Mouse (Mus musculus) lung, postnatal 0 days (tissue): Measurements from ENCODE around the gene Rftn1. TPM values are rescaled to one million over a fixed set of nuclear protein-coding genes. Genes with fewer than 3 reads are reported as not detected.

ENCODE experiments used
- ATAC-seq: fragments of 200-750 bp; cut with Nextera tagmentation; 2 replicates; pipeline ENCODE4 v1.8.0; 2017; ENCODE audit warnings: moderate library complexity
- DNase-seq: peaks from one replicate; pipeline ENCODE4 v3.0.0-alpha.2; 2016; ENCODE audit warnings: low spot score
- H3K27ac ChIP-seq: fragments of 300-500 bp; sonication (generic); 2 replicates; pipeline ENCODE4 v1.5.1; 2014; ENCODE audit warnings: antibody characterized with exemption, mild to moderate bottlenecking, low read length, mixed read lengths
- H3K27me3 ChIP-seq: fragments of 300-500 bp; sonication (generic); replicated peaks from 2 replicates; pipeline ENCODE4 v1.6.1; 2014; ENCODE audit warnings: low read length, mixed read lengths; ENCODE audit not compliant: insufficient read depth
- H3K36me3 ChIP-seq: fragments of 300-500 bp; sonication (generic); 2 replicates; pipeline ENCODE4 v1.6.1; 2014; ENCODE audit warnings: low read length, mixed read lengths; ENCODE audit not compliant: insufficient read depth
- H3K4me1 ChIP-seq: fragments of 300-500 bp; sonication (generic); 2 replicates; pipeline ENCODE4 v1.6.1; 2014; ENCODE audit warnings: antibody characterized with exemption, low read depth, low read length, mixed read lengths; ENCODE audit not compliant: insufficient read depth
- H3K4me2 ChIP-seq: fragments of 300-500 bp; sonication (generic); replicated peaks from 2 replicates; pipeline ENCODE4 v1.6.1; 2014; ENCODE audit warnings: low read depth, mild to moderate bottlenecking, low read length, moderate library complexity, mixed read lengths
- H3K4me3 ChIP-seq: fragments of 300-500 bp; sonication (generic); 2 replicates; pipeline ENCODE4 v1.5.1; 2014; ENCODE audit warnings: low read depth, low read length
- H3K9ac ChIP-seq: fragments of 300-500 bp; sonication (generic); replicated peaks from 2 replicates; pipeline ENCODE4 v1.6.1; 2014; ENCODE audit warnings: low read depth, mild to moderate bottlenecking
- H3K9me3 ChIP-seq: fragments of 300-500 bp; sonication (generic); 2 replicates; pipeline ENCODE4 v1.6.1; 2016; ENCODE audit warnings: low read length, mixed read lengths
- CTCF ChIP-seq: IDR thresholded peaks from 2 replicates; pipeline ENCODE4 v1.5.1; 2016; ENCODE audit warnings: antibody characterized with exemption, mild to moderate bottlenecking
- EP300 ChIP-seq: IDR thresholded peaks from 2 replicates; pipeline ENCODE4 v1.6.1; 2016; ENCODE audit warnings: antibody characterized with exemption, mild to moderate bottlenecking, control low read depth
- WGBS: fragments of 180-500 bp; shearing (Covaris S2); extraction: QIAGEN DNeasy Blood & Tissue Kit; methylation state at CpG from one replicate; pipeline ENCODE4 v1.1.7; 2014; 5-methylcytosine and 5-hydroxymethylcytosine counted together
- polyA plus RNA-seq: library from polyadenylated mRNA; unstranded; fragments of >200 nt; fragmentation: Nextera tagmentation; extraction: Ambion mirVana; gene quantifications from 2 replicates; pipeline ENCODE4 v1.2.1, GENCODE M21; 2015

The Rftn1 gene
- polyA plus RNA-seq, 1 experiment from 2014 or later = 18.2 TPM

GRCm38 (mm10) chr17:50104131-50104530, 86.3 kb downstream of the Rftn1 start:
- no peaks in the 10 kb centered on the region for H3K4me1 ChIP-seq
- no peak overlapping the region for H3K27ac ChIP-seq
- DNase-seq (no peak), ATAC-seq (no peak)
- H3K4me3 ChIP-seq = no peak overlapping the region
- TF ChIP-seq EP300 = no peak
- TF ChIP-seq CTCF = no peak
- no peaks in the 10 kb centered on the region for H3K36me3 ChIP-seq
- H3K4me2 ChIP-seq = no peak overlapping the region
- WGBS = 76% methylated on average over 3 of the region's 3 CpGs
- no peaks in the 10 kb centered on the region for H3K27me3 ChIP-seq
- H3K9ac ChIP-seq = no peak overlapping the region
- no peaks in the 10 kb centered on the region for H3K9me3 ChIP-seq

- no peak for ATAC-seq
- Histone ChIP-seq H3K27me3 (no peaks in the 10 kb centered on the region), H3K9me3 (no peaks in the 10 kb centered on the region), H3K9ac (no peak overlapping the region), H3K4me3 (no peak overlapping the region), H3K27ac (no peak overlapping the region), H3K36me3 (no peaks in the 10 kb centered on the region), H3K4me1 (no peaks in the 10 kb centered on the region), H3K4me2 (no peak overlapping the region)
- 94% methylated on average over 3 of the region's 3 CpGs for WGBS
- no peak for DNase-seq
- TF ChIP-seq CTCF = no peak
Observed at GRCm38 (mm10) chr17:50101416-50101815, 89.1 kb downstream of the Rftn1 start.

GRCm38 (mm10) chr17:50100070-50100469, 90.4 kb downstream of the Rftn1 start:
- H3K36me3 ChIP-seq = no peaks in the 10 kb centered on the region
- H3K27me3 ChIP-seq = no peaks in the 10 kb centered on the region
- H3K4me1 ChIP-seq = no peaks in the 10 kb centered on the region
- no peak overlapping the region for H3K9ac ChIP-seq
- 64% methylated on average over 12 of the region's 12 CpGs for WGBS
- no peak overlapping the region for H3K4me3 ChIP-seq
- DNase-seq (no peak), ATAC-seq (no peak)
- H3K27ac ChIP-seq = no peak overlapping the region
- no peak overlapping the region for H3K4me2 ChIP-seq
- H3K9me3 ChIP-seq = no peaks in the 10 kb centered on the region
- TF ChIP-seq CTCF (no peak), EP300 (no peak)

GRCm38 (mm10) chr17:50099378-50099777, 91.1 kb downstream of the Rftn1 start:
- DNase-seq = no peak
- Histone ChIP-seq H3K36me3 (no peaks in the 10 kb centered on the region), H3K4me1 (no peaks in the 10 kb centered on the region), H3K9ac (no peak overlapping the region), H3K4me3 (no peak overlapping the region), H3K9me3 (no peaks in the 10 kb centered on the region), H3K4me2 (no peak overlapping the region), H3K27me3 (no peaks in the 10 kb centered on the region), H3K27ac (no peak overlapping the region)
- no peak for ATAC-seq
- TF ChIP-seq CTCF (no peak), EP300 (no peak)
- 55% methylated on average over 8 of the region's 8 CpGs for WGBS

- no peaks in the 10 kb centered on the region for H3K36me3 ChIP-seq
- H3K4me1 ChIP-seq = no peaks in the 10 kb centered on the region
- no peak overlapping the region for H3K4me2 ChIP-seq
- TF ChIP-seq CTCF = no peak
- TF ChIP-seq EP300 = no peak
- H3K4me3 ChIP-seq = no peak overlapping the region
- ATAC-seq (no peak), DNase-seq (no peak)
- no peak overlapping the region for H3K27ac ChIP-seq
- no peaks in the 10 kb centered on the region for H3K27me3 ChIP-seq
- 86% methylated on average over 6 of the region's 6 CpGs for WGBS
- H3K9me3 ChIP-seq = no peaks in the 10 kb centered on the region
- no peak overlapping the region for H3K9ac ChIP-seq
Observed at GRCm38 (mm10) chr17:50098297-50098696, 92.2 kb downstream of the Rftn1 start.

- Histone ChIP-seq H3K4me1 (no peaks in the 10 kb centered on the region), H3K27ac (no peak overlapping the region), H3K4me2 (no peak overlapping the region), H3K4me3 (no peak overlapping the region), H3K9ac (no peak overlapping the region), H3K27me3 (no peaks in the 10 kb centered on the region), H3K9me3 (no peaks in the 10 kb centered on the region), H3K36me3 (no peaks in the 10 kb centered on the region)
- WGBS = 82% methylated on average over 5 of the region's 5 CpGs
- TF ChIP-seq CTCF = no peak
- TF ChIP-seq EP300 = no peak
- no peak for DNase-seq
- no peak for ATAC-seq
Observed at GRCm38 (mm10) chr17:50097831-50098230, 92.6 kb downstream of the Rftn1 start.

GRCm38 (mm10) chr17:50096305-50096704, 94.2 kb downstream of the Rftn1 start:
- H3K27me3 ChIP-seq = no peaks in the 10 kb centered on the region
- H3K9me3 ChIP-seq = no peaks in the 10 kb centered on the region
- no peaks in the 10 kb centered on the region for H3K4me1 ChIP-seq
- H3K4me3 ChIP-seq = no peak overlapping the region
- WGBS = 94% methylated on average over 4 of the region's 4 CpGs
- DNase-seq (no peak), ATAC-seq (no peak)
- H3K36me3 ChIP-seq = no peaks in the 10 kb centered on the region
- H3K4me2 ChIP-seq = no peak overlapping the region
- TF ChIP-seq CTCF = no peak
- TF ChIP-seq EP300 = no peak
- no peak overlapping the region for H3K27ac ChIP-seq
- no peak overlapping the region for H3K9ac ChIP-seq
